Mouse (Mus musculus) kidney, adult 2 months (tissue): Measurements from ENCODE around the gene C2cd5.

Source experiments
- CTCF ChIP-seq: fragments of 200-500 bp; conservative IDR thresholded peaks from 2 replicates; pipeline ENCODE4 v1.5.1; 2011; ENCODE audit warnings: low read depth, mild to moderate bottlenecking, control low read depth, low read length, moderate library complexity, mixed read lengths; ENCODE audit not compliant: insufficient read depth, insufficient read length
- POLR2A ChIP-seq: fragments of 200-500 bp; IDR thresholded peaks from one replicate; pipeline ENCODE4 v1.6.1; 2011; ENCODE audit warnings: low read depth, low read length, control low read depth

GRCm38 (mm10) chr6:142963480-142964075 is 136.4 kb downstream of the C2cd5 start:
- TF ChIP-seq POLR2A (no peak), CTCF (no peak)
